Mouse (Mus musculus): ENCODE measurements around the gene Fstl3. TPM values are rescaled to one million over a fixed set of nuclear protein-coding genes. Genes with fewer than 3 reads are reported as not detected.
"Not testable (repeated sequence)": the region's sequence is repeated elsewhere in the genome, so short reads cannot be mapped to it uniquely, and the experiment has no call there.

Gene Fstl3
- 1 to 10 TPM; 2.9 to 5.8 (median 3.6) TPM for total RNA-seq (2022)

DNA sequence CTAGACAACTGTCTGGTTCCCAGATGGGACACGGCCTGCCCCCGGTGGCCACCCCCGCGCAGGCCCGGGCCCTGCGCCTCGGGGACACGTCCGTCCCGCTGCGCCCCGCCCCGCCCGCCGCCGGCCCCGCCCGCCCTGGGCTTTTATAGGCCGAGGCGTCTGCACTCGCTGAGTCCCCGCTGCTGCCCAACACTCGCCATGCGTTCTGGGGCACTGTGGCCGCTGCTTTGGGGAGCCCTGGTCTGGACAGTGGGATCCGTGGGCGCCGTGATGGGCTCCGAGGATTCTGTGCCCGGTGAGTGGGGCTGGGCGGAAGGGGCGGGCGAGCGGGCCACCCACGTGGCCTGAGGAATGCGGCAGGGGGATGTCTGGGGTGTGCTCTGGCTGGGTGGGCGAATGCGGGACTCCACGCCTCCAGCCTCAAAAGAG lies at the start of gene Fstl3:
Fstl3 (plus strand) TSS at position 170 of the 429 bp plus-strand sequence.
- no peak for DNase-seq (ENCODE audit: low spot score)

DNA sequence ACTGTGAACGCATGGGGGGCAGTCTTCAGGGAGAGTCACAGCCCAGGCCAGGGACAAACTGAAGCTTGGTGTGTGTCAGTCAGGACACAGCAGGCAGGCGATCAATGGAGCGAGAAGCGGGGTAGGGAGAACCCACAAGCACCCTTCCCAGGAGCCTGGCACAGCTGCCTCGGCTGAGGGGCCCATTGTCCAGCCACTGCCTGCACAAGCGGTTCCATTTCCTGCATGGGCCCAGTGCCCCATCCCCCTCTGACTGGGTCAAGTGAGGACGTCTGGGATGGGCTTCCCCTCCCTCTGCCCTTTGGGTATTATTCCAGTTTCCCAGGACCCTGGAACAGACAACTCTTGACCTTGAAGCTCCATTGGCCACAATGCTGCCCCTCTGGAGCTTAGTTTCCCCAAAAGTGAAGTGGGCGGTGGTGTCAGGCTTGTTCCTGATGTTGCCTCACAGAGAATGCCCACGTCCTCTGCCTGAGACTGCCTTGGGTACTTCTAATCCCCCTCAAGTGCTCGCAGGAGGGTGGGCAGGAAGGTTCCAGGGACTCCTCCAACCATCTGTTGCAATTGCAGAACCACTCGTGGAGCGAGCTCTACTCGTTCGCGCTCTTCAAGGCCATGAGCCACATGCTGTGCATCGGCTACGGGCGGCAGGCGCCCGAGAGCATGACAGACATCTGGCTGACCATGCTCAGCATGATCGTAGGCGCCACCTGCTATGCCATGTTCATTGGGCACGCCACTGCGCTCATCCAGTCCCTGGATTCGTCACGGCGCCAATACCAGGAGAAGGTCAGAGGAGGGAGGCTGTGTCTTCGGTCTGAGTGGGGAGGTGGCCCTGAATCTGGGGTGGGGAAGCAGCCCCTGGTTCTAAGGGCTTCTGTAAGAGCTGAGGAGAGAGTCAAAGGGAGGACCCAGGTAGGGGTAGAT lies 48.5 kb upstream of the Fstl3 start:
- no peak for DNase-seq (ENCODE audit: low spot score)

GRCm38 (mm10) chr10:79729357-79729965 lies 47.6 kb upstream of the Fstl3 start:
- no peak for DNase-seq (ENCODE audit: low spot score)

- no peak for DNase-seq (ENCODE audit: low spot score)
These were observed 44.6 kb upstream of the Fstl3 start for GRCm38 (mm10) chr10:79732500-79732899.

DNA sequence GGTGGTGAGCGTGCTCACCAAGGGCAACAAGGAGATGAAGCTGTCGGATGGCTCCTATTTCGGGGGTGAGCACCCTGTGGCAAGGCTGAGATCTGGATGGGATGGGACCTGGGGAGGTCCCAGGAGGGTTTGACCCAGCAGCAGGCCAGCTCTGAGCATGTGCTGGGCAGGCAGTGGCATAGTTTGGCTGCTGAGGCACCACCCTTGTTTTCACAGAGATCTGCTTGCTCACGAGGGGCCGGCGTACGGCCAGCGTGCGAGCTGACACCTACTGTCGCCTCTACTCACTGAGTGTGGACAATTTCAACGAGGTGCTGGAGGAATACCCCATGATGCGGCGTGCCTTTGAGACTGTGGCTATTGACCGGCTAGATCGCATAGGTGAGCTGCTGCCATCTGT lies 43.2 kb upstream of the Fstl3 start:
- DNase-seq (ENCODE audit: low spot score): no peak

DNA sequence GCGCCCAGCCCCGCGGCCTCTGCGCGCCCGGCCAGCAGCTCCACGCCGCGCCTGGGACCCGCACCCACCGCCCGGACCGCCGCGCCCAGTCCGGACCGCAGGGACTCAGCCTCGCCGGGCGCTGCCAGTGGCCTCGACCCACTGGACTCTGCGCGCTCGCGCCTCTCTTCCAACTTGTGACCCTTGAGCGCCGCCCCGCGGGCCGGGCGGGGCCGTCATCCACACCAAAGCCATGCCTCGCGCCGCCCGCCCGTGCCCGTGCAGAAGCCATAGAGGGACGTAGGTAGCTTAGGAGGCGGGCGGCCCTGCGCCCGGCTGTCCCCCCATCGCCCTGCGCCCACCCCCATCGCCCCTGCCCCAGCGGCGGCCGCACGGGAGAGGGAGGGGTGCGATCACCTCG lies 41.7 kb upstream of the Fstl3 start:
- DNase-seq (ENCODE audit: low spot score): no peak

DNA sequence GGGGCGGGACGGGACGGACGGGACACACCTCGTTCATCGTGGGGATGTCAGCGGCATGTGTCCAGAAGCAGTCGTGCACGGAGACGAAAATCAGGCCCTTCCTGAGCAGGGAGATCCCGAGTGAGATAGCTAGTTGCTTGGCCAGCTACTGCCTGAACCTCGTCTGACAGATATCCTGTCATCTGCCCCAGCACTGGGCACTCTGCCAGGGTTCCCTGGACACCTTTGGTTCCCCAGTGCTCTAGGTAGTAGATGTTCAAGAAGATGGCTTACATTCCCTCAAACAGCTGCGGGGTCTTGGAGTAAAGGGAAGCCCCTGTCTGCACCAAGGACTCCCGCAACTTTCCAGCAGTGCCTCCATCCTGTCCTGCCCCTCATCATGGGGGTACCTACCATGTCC lies 40.4 kb upstream of the Fstl3 start:
- DNase-seq (ENCODE audit: low spot score): no peak

- no peak for DNase-seq (ENCODE audit: low spot score)
These were observed 38.8 kb upstream of the Fstl3 start for GRCm38 (mm10) chr10:79738259-79738658.

GRCm38 (mm10) chr10:79739234-79739633 lies 37.8 kb upstream of the Fstl3 start:
- DNase-seq (ENCODE audit: low spot score): no peak

DNA sequence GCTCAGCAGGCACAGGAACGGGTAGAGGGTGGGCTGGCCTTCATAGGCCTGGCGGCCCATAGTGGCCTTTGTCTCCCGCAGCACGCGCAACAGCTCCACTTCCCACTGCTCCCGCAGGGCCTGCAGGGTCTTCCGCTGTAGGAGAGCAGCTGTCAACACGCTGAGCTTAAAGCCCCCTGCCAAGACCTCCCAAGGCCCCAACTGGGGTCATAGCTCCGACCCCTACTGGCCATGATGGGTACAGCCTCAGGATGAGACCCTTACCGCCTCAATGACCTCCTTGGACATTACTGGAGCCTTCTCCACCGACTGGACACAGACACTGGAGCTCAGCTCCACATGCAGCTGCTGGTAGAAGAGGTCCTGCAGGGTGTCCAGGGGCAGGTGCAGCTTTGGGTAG lies 36.2 kb upstream of the Fstl3 start:
- DNase-seq (ENCODE audit: low spot score): no peak

- no peak for DNase-seq (ENCODE audit: low spot score)
These were observed 33.9 kb upstream of the Fstl3 start for GRCm38 (mm10) chr10:79743161-79743560.

DNA sequence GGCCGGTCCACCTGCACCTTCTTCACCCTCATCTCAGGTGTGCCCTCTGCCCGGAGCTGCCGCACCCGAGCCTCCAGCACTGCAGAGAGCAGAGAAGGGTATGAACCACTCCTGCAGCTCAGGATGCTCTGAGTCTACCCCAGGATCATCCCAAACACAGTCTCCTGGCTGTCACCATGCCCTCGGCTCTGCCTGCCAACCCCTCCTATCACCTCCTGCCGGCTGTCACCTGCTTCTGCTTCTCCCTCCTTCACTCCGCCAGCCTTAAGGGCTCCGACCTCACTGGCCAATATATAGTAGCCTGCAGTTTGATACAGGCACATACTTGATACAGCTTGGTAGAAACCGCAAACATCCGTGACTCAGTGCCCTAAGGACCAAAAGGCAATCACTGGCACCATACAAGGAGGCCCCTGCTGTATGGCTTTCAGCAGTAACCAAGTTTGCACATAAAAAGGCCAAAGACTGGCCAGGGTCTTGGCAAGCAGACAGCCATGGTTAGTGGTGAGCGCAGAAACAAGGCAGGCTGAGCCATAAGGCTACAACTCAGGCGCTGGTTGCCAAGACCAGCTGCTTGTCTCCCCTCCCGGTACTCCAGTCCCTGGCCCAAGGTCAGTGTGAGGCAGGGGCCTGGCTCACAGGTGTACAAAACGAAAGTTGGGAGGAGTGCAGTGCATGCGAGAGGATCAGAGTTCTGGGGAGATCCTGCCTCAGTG lies 33.3 kb upstream of the Fstl3 start:
- no peak for DNase-seq (ENCODE audit: low spot score)

- no peak for DNase-seq (ENCODE audit: low spot score)
These were observed 31.7 kb upstream of the Fstl3 start for GRCm38 (mm10) chr10:79745411-79745810.

DNA sequence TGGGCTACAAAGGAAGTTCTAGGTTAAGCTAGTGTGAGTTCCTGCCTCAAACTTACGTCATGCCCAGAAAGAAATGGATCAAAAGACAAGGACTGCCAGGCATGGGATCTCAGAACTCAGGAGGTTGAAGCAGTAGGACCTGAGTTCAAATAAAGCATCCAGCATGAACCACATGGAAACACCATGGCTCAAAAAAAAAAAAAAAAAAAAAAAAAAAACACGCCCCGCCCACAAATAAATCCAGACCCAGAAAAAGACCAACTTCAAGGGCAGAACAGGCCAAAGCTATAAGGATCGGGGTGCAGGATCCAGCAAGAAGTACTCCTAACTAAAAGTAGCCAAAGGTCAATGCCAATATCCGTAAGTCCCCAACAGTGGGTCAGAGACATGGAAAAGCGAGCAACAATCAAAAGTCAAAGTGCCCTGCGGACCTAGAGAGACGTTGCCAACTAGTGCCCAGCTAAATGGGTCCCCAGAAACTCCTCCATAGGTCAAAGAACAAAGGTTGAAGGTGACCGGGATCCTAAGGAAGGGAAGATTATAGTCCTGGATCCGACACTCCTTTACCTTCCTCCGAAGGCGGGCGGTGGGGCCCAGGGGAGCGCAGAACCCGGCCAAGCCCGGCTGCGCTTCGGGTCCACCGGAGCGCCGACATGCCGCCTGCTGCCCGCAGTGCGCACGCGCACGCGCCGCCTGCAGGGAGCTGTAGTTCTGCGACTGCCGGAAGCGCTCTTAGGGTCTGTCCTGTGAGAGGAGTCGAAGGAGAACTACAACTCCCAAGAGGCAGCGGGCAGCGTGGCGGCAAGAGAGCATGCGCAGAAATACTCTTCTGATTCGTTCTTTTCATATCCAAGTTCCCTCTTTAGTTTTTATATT lies 30.9 kb upstream of the Fstl3 start, which contains the start of gene Polrmt:
Polrmt (minus strand) TSS at position 684 of the 876 bp plus-strand sequence.
- DNase-seq (ENCODE audit: low spot score): peak; percentile 98

GRCm38 (mm10) chr10:79746774-79747151 lies 30.3 kb upstream of the Fstl3 start:
- no peak for DNase-seq (ENCODE audit: low spot score)

DNA sequence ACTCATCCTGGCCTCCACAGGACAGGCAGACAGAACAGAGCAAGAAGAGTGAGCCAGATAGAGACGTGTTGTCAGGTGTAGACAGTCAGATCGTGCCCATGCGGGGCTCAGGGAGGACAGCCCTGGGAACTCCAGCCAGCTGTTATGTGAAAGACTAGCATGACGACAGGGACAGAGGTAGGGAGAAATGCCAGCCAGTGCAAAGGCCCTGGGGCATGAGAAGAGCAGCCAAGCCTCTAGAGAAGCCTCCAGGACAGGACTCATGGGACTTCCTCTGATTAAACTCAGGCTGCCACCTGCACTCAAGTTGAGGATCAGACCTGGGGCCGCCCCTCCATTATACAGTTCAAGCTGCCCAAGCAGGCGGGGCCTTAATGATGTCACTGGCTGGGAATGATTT lies 28.6 kb upstream of the Fstl3 start:
- no peak for DNase-seq (ENCODE audit: low spot score)

GRCm38 (mm10) chr10:79754856-79755516 lies 22.1 kb upstream of the Fstl3 start, which contains the start of gene Fgf22:
Gene Fgf22, plus strand, starts transcription at chr10:79755076.
- peak; percentile 30 for DNase-seq (ENCODE audit: low spot score)

GRCm38 (mm10) chr10:79755854-79756253 lies 21.2 kb upstream of the Fstl3 start:
- no peak for DNase-seq (ENCODE audit: low spot score)

GRCm38 (mm10) chr10:79756660-79757059 lies 20.4 kb upstream of the Fstl3 start:
- DNase-seq (ENCODE audit: low spot score): no peak

GRCm38 (mm10) chr10:79759675-79760074 lies 17.4 kb upstream of the Fstl3 start:
- not testable (repeated sequence) for DNase-seq (ENCODE audit: low spot score)

All from heart, adult 8-10 months (tissue).